Mouse (Mus musculus): ENCODE measurements around the gene Cd47. TPM values are rescaled to one million over a fixed set of nuclear protein-coding genes. Genes with fewer than 3 reads are reported as not detected.
A peak's percentile ranks its signal among the peaks of the same experiment; 100 is the strongest.

Gene Cd47
- polyA plus RNA-seq, 1 experiment from 2014 or later: 95.2 TPM

- TF ChIP-seq EP300 (optimal IDR thresholded peaks at IDR 0.05) (no peak), CTCF (IDR thresholded peaks at IDR 0.05; ENCODE audit: low read depth) (peak; percentile 73)
- Histone ChIP-seq H3K4me1 (replicated peaks; ENCODE audit: control insufficient read depth, insufficient read depth) (no peaks in the 10 kb centered on the region; the same call in 1 of the 2 replicates), H3K36me3 (ENCODE audit: control insufficient read depth, insufficient read depth, low read length) (no peaks in the 10 kb centered on the region), H3K9me3 (ENCODE audit: control insufficient read depth, low read length) (no peaks in the 10 kb centered on the region), H3K4me3 (ENCODE audit: low read depth, low read length) (peak overlapping the region; percentile 97), H3K27me3 (ENCODE audit: control insufficient read depth, insufficient read depth, low read length) (no peaks in the 10 kb centered on the region), H3K27ac (replicated peaks) (peak overlapping the region; percentile 98), H3K9ac (ENCODE audit: low read length) (peak overlapping the region; percentile 93), H3K4me2 (replicated peaks; ENCODE audit: low read depth) (peak overlapping the region; percentile 69)
- peak; percentile 94 for DNase-seq (ENCODE audit: low spot score)
- under 1% methylated on average over 55 of the region's 74 CpGs for WGBS
- peak; percentile 97 for ATAC-seq (ENCODE audit: low FRiP score, low TSS enrichment)
Observed at GRCm38 (mm10) chr16:49854931-49855835, 54.9 kb downstream of the Cd47 start.

DNA sequence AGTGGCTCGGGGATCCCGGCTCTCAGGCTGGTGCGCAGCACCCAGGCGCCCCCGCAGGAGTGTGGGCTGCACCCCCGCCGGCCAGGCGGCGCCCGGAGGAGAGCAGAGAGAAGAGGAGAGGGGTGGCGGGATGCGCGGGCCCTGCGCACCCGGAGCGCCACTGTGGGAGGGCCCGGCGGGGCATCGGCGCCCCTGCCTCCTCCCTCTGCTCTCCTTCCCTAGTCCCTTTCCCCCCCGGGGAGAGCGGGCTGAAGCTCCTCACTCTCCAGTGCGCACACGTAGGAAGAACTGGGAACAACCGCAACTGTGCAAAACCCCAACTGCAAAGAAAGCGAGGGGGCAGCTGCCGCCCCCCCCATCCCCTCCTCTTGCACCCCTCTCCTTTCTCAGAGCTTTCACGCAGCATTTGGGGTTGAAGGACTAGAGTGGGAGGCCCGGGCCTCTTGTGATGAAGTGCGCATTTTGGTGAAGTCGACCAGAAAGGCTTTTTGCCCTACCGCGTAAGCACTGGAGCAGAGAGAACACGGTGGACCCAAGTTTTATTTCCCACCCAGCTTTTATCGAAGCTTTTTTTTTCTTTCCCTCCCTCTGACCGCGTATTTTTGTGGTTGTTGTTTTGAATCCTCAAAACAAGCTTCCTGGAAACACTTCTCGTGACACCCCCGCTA lies 55.6 kb downstream of the Cd47 start:
- Histone ChIP-seq H3K4me1 (replicated peaks; ENCODE audit: control insufficient read depth, insufficient read depth) (no peaks in the 10 kb centered on the region; the same call in 1 of the 2 replicates), H3K4me3 (ENCODE audit: low read depth, low read length) (peak overlapping the region; percentile 97), H3K36me3 (ENCODE audit: control insufficient read depth, insufficient read depth, low read length) (no peaks in the 10 kb centered on the region), H3K27me3 (ENCODE audit: control insufficient read depth, insufficient read depth, low read length) (no peaks in the 10 kb centered on the region), H3K27ac (replicated peaks) (peak overlapping the region; percentile 98), H3K4me2 (replicated peaks; ENCODE audit: low read depth) (peak overlapping the region; percentile 69), H3K9ac (ENCODE audit: low read length) (peak overlapping the region; percentile 93), H3K9me3 (ENCODE audit: control insufficient read depth, low read length) (no peaks in the 10 kb centered on the region)
- TF ChIP-seq EP300 (optimal IDR thresholded peaks at IDR 0.05): no peak
- peak; percentile 2; the same call in 1 of the 2 replicates for TF ChIP-seq CTCF (IDR thresholded peaks at IDR 0.05; ENCODE audit: low read depth)
- ATAC-seq (ENCODE audit: low FRiP score, low TSS enrichment) (peak; percentile 64), DNase-seq (ENCODE audit: low spot score) (no peak)
- WGBS: under 1% methylated on average over 26 of the region's 39 CpGs

- no peak for TF ChIP-seq CTCF (IDR thresholded peaks at IDR 0.05; ENCODE audit: low read depth)
- H3K36me3 ChIP-seq (ENCODE audit: control insufficient read depth, insufficient read depth, low read length): no peaks in the 10 kb centered on the region
- no peak overlapping the region for H3K27ac ChIP-seq (replicated peaks)
- 16% methylated on average over 8 of the region's 8 CpGs for WGBS
- H3K4me1 ChIP-seq (replicated peaks; ENCODE audit: control insufficient read depth, insufficient read depth): no peaks in the 10 kb centered on the region; the same call in 1 of the 2 replicates
- no peaks in the 10 kb centered on the region for H3K9me3 ChIP-seq (ENCODE audit: control insufficient read depth, low read length)
- no peaks in the 10 kb centered on the region for H3K27me3 ChIP-seq (ENCODE audit: control insufficient read depth, insufficient read depth, low read length)
- peak overlapping the region; percentile 97 for H3K4me3 ChIP-seq (ENCODE audit: low read depth, low read length)
- H3K9ac ChIP-seq (ENCODE audit: low read length): peak overlapping the region; percentile 93
- ATAC-seq (ENCODE audit: low FRiP score, low TSS enrichment): no peak
- DNase-seq (ENCODE audit: low spot score): no peak
- peak overlapping the region; percentile 69 for H3K4me2 ChIP-seq (replicated peaks; ENCODE audit: low read depth)
Observed at GRCm38 (mm10) chr16:49856661-49857060, 56.3 kb downstream of the Cd47 start.

DNA sequence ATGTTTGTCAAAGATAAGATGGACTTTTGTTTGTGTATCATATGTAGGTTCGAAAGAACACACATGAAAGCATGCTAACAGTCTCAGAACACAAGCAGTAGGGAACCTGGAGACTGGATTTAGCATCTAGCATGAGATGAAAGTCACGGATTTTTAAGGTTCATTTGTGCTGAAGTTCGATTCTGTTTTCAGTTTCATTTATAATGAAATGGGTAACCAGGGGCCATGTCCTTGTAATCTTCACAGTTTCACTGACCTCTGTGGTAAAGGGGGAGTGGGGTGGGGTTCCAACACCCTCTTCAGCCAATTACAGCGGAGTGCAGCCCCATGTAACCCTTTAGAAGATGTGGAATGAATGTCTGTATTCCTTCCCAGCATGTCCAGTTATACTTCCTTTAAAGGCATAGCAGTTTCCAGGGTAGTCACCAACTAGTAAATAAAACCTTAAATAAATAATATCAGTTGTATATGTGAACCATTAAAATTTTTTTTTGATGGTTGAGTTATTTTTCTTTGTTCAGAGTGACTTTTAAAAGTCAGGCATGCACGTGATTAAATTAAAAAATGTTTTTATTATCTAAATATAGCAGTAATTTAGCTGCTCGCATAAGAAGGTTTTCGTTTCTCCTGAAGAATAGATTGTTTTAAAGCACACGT lies 57.3 kb downstream of the Cd47 start:
- H3K9ac ChIP-seq (ENCODE audit: low read length): peak overlapping the region; percentile 14; the same call in 1 of the 2 replicates
- DNase-seq (ENCODE audit: low spot score): no peak

GRCm38 (mm10) chr16:49858161-49858906 lies 58.0 kb downstream of the Cd47 start:
- WGBS: 44% methylated on average over 9 of the region's 9 CpGs
- no peaks in the 10 kb centered on the region for H3K27me3 ChIP-seq (ENCODE audit: control insufficient read depth, insufficient read depth, low read length)
- H3K36me3 ChIP-seq (ENCODE audit: control insufficient read depth, insufficient read depth, low read length): no peaks in the 10 kb centered on the region
- no peaks in the 10 kb centered on the region; the same call in 1 of the 2 replicates for H3K4me1 ChIP-seq (replicated peaks; ENCODE audit: control insufficient read depth, insufficient read depth)
- H3K4me3 ChIP-seq (ENCODE audit: low read depth, low read length): peak overlapping the region; percentile 27
- TF ChIP-seq CTCF (IDR thresholded peaks at IDR 0.05; ENCODE audit: low read depth): no peak
- no peak for TF ChIP-seq EP300 (optimal IDR thresholded peaks at IDR 0.05)
- H3K27ac ChIP-seq (replicated peaks): peak overlapping the region; percentile 53
- DNase-seq (ENCODE audit: low spot score) (no peak), ATAC-seq (ENCODE audit: low FRiP score, low TSS enrichment) (no peak)
- no peaks in the 10 kb centered on the region for H3K9me3 ChIP-seq (ENCODE audit: control insufficient read depth, low read length)
- H3K4me2 ChIP-seq (replicated peaks; ENCODE audit: low read depth): peak overlapping the region; percentile 54
- no peak overlapping the region for H3K9ac ChIP-seq (ENCODE audit: low read length)

More for the DNA sequence above, 57.3 kb downstream of the Cd47 start:
- no peaks in the 10 kb centered on the region for H3K27me3 ChIP-seq (ENCODE audit: control insufficient read depth, insufficient read depth, low read length)
- 53% methylated on average over 8 of the region's 8 CpGs for WGBS
- ATAC-seq (ENCODE audit: low FRiP score, low TSS enrichment): no peak
- no peaks in the 10 kb centered on the region for H3K36me3 ChIP-seq (ENCODE audit: control insufficient read depth, insufficient read depth, low read length)
- no peak overlapping the region; the same call in 1 of the 2 replicates for H3K27ac ChIP-seq (replicated peaks)
- TF ChIP-seq CTCF (IDR thresholded peaks at IDR 0.05; ENCODE audit: low read depth) (no peak), EP300 (optimal IDR thresholded peaks at IDR 0.05) (no peak)
- peak overlapping the region; percentile 27 for H3K4me3 ChIP-seq (ENCODE audit: low read depth, low read length)
- H3K4me2 ChIP-seq (replicated peaks; ENCODE audit: low read depth): peak overlapping the region; percentile 54
- H3K9me3 ChIP-seq (ENCODE audit: control insufficient read depth, low read length): no peaks in the 10 kb centered on the region
- H3K4me1 ChIP-seq (replicated peaks; ENCODE audit: control insufficient read depth, insufficient read depth): no peaks in the 10 kb centered on the region; the same call in 1 of the 2 replicates

Data from stomach, postnatal 0 days (tissue).